Comparison of ENCODE assay signal across 28 mouse cellular contexts in the genomic region with DNA sequence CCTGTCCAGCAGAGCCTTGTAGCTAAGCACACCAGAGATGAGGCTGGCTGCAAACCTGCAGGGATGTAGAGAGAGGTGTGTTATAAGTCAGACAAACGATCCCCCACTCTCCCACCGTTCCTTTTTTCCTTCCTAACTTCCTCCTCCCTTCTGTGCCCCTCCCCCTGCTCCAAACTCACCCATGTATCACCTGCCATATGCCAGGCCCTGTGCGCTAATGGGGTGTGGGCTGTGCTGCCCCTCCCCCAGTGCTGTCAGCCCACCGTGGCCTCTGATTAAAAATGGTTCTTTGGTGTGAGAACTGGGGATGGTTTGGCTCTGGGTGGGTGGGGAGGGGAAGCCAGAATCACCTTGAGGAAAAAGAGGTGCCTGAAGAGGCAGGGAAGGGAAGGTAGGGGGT. TPM values are rescaled to one million over a fixed set of nuclear protein-coding genes. Genes with fewer than 3 reads are reported as not detected.
DNase-seq lines count a peak whose midpoint lies in the region; ATAC-seq lines count a peak whose summit lies in the region.
"Had no signal": no experiment of that assay in that cellular context is flagged by ENCODE, and none has a peak within 500 bp of the region (broad histone marks: within the 10 kb centered on the region; RNA-seq: fewer than 3 reads in every experiment).

No protein-coding gene starts in this region.

- no peak overlapping the region for H3K4me3 ChIP-seq in heart, embryonic 12.5 days
- H3K4me3 ChIP-seq in intestine, embryonic 14.5 days (ENCODE audit: low read depth, low read length), result no peak overlapping the region
- H3K4me3 ChIP-seq in intestine, embryonic 16.5 days (ENCODE audit: low read length), result no peak overlapping the region
- no peak overlapping the region for H3K4me3 ChIP-seq in neural tube, embryonic 15.5 days (replicated peaks)
- H3K4me3 ChIP-seq: embryonic facial prominence, embryonic 10.5 days; embryonic facial prominence, embryonic 13.5 days; erythroblast, embryonic 14.5 days; forebrain, embryonic 12.5 days; forebrain, embryonic 15.5 days; heart, adult 2 months; heart, embryonic 15.5 days; hindbrain, embryonic 13.5 days had no signal

- peak; percentile 78 for DNase-seq in heart, adult 11 months
- peak; percentile 10 for DNase-seq in intestine, embryonic 14.5 days (ENCODE audit: low spot score)
- DNase-seq in neural tube, embryonic 10.5 days (ENCODE audit: extremely low spot score, low spot score), result peak; percentile 11
- DNase-seq: adrenal gland, adult 8-10 months; adrenal gland, postnatal 25 days; cerebellum, adult 11-12 months; cerebellum, adult 8-10 months; cerebellum, postnatal 10 days; cerebellum, postnatal 36 days; embryo, embryonic 11 days; gastrocnemius, postnatal 25 days; heart, adult 2 months; heart, postnatal 10 days; heart, postnatal 4 days had no signal

- H3K27ac ChIP-seq in heart, embryonic 12.5 days (ENCODE audit: poor library complexity, severe bottlenecking), result no peak overlapping the region
- H3K27ac ChIP-seq in intestine, embryonic 14.5 days (ENCODE audit: low read depth), result no peak overlapping the region
- H3K27ac ChIP-seq in intestine, embryonic 16.5 days (ENCODE audit: low read length), result no peak overlapping the region
- H3K27ac ChIP-seq in neural tube, embryonic 15.5 days (replicated peaks), result no peak overlapping the region
- H3K27ac ChIP-seq: embryonic facial prominence, embryonic 10.5 days; embryonic facial prominence, embryonic 13.5 days; forebrain, embryonic 12.5 days; forebrain, embryonic 15.5 days; heart, adult 2 months; heart, embryonic 15.5 days; hindbrain, embryonic 13.5 days had no signal

- no peak overlapping the region for H3K9ac ChIP-seq in heart, embryonic 12.5 days
- no peak overlapping the region for H3K9ac ChIP-seq in intestine, embryonic 14.5 days (ENCODE audit: low read length)
- H3K9ac ChIP-seq in intestine, embryonic 16.5 days (ENCODE audit: low read depth, low read length), result no peak overlapping the region
- H3K9ac ChIP-seq in neural tube, embryonic 15.5 days (replicated peaks), result no peak overlapping the region
- H3K9ac ChIP-seq: embryonic facial prominence, embryonic 13.5 days; forebrain, embryonic 12.5 days; forebrain, embryonic 15.5 days; heart, embryonic 15.5 days; hindbrain, embryonic 13.5 days had no signal

- H3K9me3 ChIP-seq in heart, embryonic 12.5 days (replicated peaks), result no peaks in the 10 kb centered on the region
- H3K9me3 ChIP-seq in intestine, embryonic 14.5 days (ENCODE audit: control insufficient read depth, low read length), result no peaks in the 10 kb centered on the region
- no peaks in the 10 kb centered on the region for H3K9me3 ChIP-seq in intestine, embryonic 16.5 days (ENCODE audit: control insufficient read depth, low read length)
- H3K9me3 ChIP-seq in neural tube, embryonic 15.5 days (replicated peaks), result no peaks in the 10 kb centered on the region
- H3K9me3 ChIP-seq: embryonic facial prominence, embryonic 10.5 days; embryonic facial prominence, embryonic 13.5 days; forebrain, embryonic 12.5 days; forebrain, embryonic 15.5 days; heart, embryonic 15.5 days; hindbrain, embryonic 13.5 days had no signal

- ATAC-seq in heart, embryonic 12.5 days (ENCODE audit: insufficient number of reproducible peaks, low FRiP score), result no peak
- no peak for ATAC-seq in intestine, embryonic 14.5 days (replicated peaks; ENCODE audit: low FRiP score, low TSS enrichment, low read depth)
- ATAC-seq in intestine, embryonic 16.5 days, result no peak
- no peak for ATAC-seq in neural tube, embryonic 15.5 days (ENCODE audit: low FRiP score)
- ATAC-seq: activated CD4-positive, CD25-positive, alpha-beta regulatory T cell, adult 4 months; forebrain, embryonic 15.5 days; hindbrain, embryonic 16.5 days had no signal

- WGBS in heart, embryonic 12.5 days, result 5% methylated on average over 4 of the region's 4 CpGs
- WGBS in intestine, embryonic 14.5 days, result 8% methylated on average over 4 of the region's 4 CpGs
- WGBS in intestine, embryonic 16.5 days, result 12% methylated on average over 4 of the region's 4 CpGs
- WGBS in neural tube, embryonic 15.5 days, result 10% methylated on average over 4 of the region's 4 CpGs

- no peaks in the 10 kb centered on the region for H3K36me3 ChIP-seq in heart, embryonic 12.5 days
- H3K36me3 ChIP-seq in intestine, embryonic 14.5 days (ENCODE audit: control insufficient read depth, insufficient read depth, low read length), result no peaks in the 10 kb centered on the region
- no peaks in the 10 kb centered on the region for H3K36me3 ChIP-seq in intestine, embryonic 16.5 days (ENCODE audit: control insufficient read depth, insufficient read depth, low read length)
- no peaks in the 10 kb centered on the region for H3K36me3 ChIP-seq in neural tube, embryonic 15.5 days
- H3K36me3 ChIP-seq: embryonic facial prominence, embryonic 10.5 days; embryonic facial prominence, embryonic 13.5 days; forebrain, embryonic 12.5 days; forebrain, embryonic 15.5 days; heart, embryonic 15.5 days; hindbrain, embryonic 13.5 days had no signal

- H3K4me1 ChIP-seq in heart, embryonic 12.5 days (replicated peaks), result no peaks in the 10 kb centered on the region
- no peaks in the 10 kb centered on the region for H3K4me1 ChIP-seq in intestine, embryonic 14.5 days (replicated peaks; ENCODE audit: control insufficient read depth, insufficient read depth, low read length)
- H3K4me1 ChIP-seq in intestine, embryonic 16.5 days (ENCODE audit: control insufficient read depth, insufficient read depth, low read length), result no peaks in the 10 kb centered on the region
- H3K4me1 ChIP-seq in neural tube, embryonic 15.5 days, result peaks cover 10% of the 10 kb centered on the region; the same call in 1 of the 2 replicates
- H3K4me1 ChIP-seq: embryonic facial prominence, embryonic 13.5 days; forebrain, embryonic 12.5 days; forebrain, embryonic 15.5 days; heart, embryonic 15.5 days had no signal

- peaks cover 65% of the 10 kb centered on the region for H3K27me3 ChIP-seq in heart, embryonic 12.5 days (replicated peaks)
- peaks cover 12% of the 10 kb centered on the region; the same call in 1 of the 2 replicates for H3K27me3 ChIP-seq in intestine, embryonic 14.5 days (replicated peaks; ENCODE audit: control insufficient read depth, insufficient read depth, low read length)
- peaks cover 3% of the 10 kb centered on the region; the same call in 1 of the 2 replicates for H3K27me3 ChIP-seq in intestine, embryonic 16.5 days (replicated peaks; ENCODE audit: control insufficient read depth, insufficient read depth, low read length)
- H3K27me3 ChIP-seq in neural tube, embryonic 15.5 days (replicated peaks), result peaks cover 23% of the 10 kb centered on the region

- no peak overlapping the region for H3K4me2 ChIP-seq in heart, embryonic 12.5 days
- no peak overlapping the region for H3K4me2 ChIP-seq in intestine, embryonic 14.5 days (ENCODE audit: low read length)
- H3K4me2 ChIP-seq in intestine, embryonic 16.5 days (ENCODE audit: low read depth, low read length), result no peak overlapping the region
- H3K4me2 ChIP-seq in neural tube, embryonic 15.5 days, result no peak overlapping the region
- H3K4me2 ChIP-seq: embryonic facial prominence, embryonic 13.5 days; forebrain, embryonic 12.5 days; forebrain, embryonic 15.5 days; heart, embryonic 11.5 days; heart, embryonic 15.5 days; hindbrain, embryonic 13.5 days had no signal

RNA-seq across cellular contexts. Expression of gene Slc18a3, which starts 12.1 kb away (rescaled TPM):
- 0.15 TPM in 2 replicates for polyA plus RNA-seq in heart, embryonic 12.5 days (2016; fragmentation: Nextera tagmentation; extraction: Ambion mirVana)
- 11.3 TPM in 2 replicates for polyA plus RNA-seq in intestine, embryonic 14.5 days (2014; fragmentation: Nextera tagmentation; extraction: Ambion mirVana)
- 7.5 and 8.6 TPM in 2 replicates for polyA plus RNA-seq in intestine, embryonic 16.5 days (2015; fragmentation: Nextera tagmentation; extraction: Ambion mirVana)
- 36.4 and 42.7 TPM in 2 replicates for polyA plus RNA-seq in neural tube, embryonic 15.5 days (2015; fragmentation: Nextera tagmentation; extraction: Ambion mirVana)
- polyA plus RNA-seq: activated CD4-positive, CD25-positive, alpha-beta regulatory T cell, adult 4 months; erythroblast, embryonic 14.5 days; gonadal fat pad, adult 2 months; heart, embryonic 11.5 days had no signal

RNA-seq across cellular contexts. Expression of gene Chat, which starts 13.2 kb away (rescaled TPM):
- polyA plus RNA-seq in heart, embryonic 12.5 days (2016; fragmentation: Nextera tagmentation; extraction: Ambion mirVana), result not detected in 2 replicates
- 1.3 and 1.4 TPM in 2 replicates for polyA plus RNA-seq in intestine, embryonic 14.5 days (2014; fragmentation: Nextera tagmentation; extraction: Ambion mirVana)
- 1.4 and 1.5 TPM in 2 replicates for polyA plus RNA-seq in intestine, embryonic 16.5 days (2015; fragmentation: Nextera tagmentation; extraction: Ambion mirVana)
- polyA plus RNA-seq in neural tube, embryonic 15.5 days (2015; fragmentation: Nextera tagmentation; extraction: Ambion mirVana), result 4.8 and 5.7 TPM in 2 replicates
- polyA plus RNA-seq: activated CD4-positive, CD25-positive, alpha-beta regulatory T cell, adult 4 months; erythroblast, embryonic 14.5 days; gonadal fat pad, adult 2 months; heart, embryonic 11.5 days; heart, embryonic 15.5 days had no signal

Comparison
In these comparisons a context has a peak if more than half of its experiments do, and no peak if none do; other contexts are left out.
1. DNase-seq: peak in every context shown above with its lines; median percentile 78 in heart, adult 11 months; 11 in neural tube, embryonic 10.5 days; 10 in intestine, embryonic 14.5 days.